In the genomic region with DNA sequence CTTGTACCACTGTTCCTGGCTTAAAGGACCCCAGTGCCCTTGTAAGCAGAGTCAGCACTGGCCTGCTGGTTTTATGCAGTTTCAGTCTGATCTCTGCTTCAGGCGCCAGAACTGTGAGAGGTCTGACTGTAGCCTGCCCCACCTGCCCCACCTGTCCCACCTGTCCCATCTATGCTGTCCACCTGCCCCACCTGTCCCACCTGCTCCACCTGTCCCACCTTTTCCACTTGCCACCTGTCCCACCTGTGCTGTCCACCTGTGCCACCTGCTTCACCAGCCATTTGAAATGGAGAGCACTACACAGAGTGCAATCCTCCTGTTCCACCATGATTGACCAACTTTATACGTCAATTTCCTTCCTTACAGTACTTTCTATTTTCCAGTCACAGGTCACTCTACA, we compare ENCODE assay signal across 34 mouse cellular contexts.
"Had no signal": no experiment of that assay in that cellular context is flagged by ENCODE, and none has a peak within 500 bp of the region (broad histone marks: within the 10 kb centered on the region; RNA-seq: fewer than 3 reads in every experiment).

No protein-coding gene starts in this region.

- H3K27ac ChIP-seq: heart, embryonic 13.5 days; heart, embryonic 15.5 days; hindbrain, embryonic 10.5 days; hindbrain, embryonic 12.5 days; hindbrain, embryonic 13.5 days; hindbrain, embryonic 14.5 days; hindbrain, embryonic 15.5 days; hindbrain, postnatal 0 days; intestine, embryonic 15.5 days; kidney, embryonic 15.5 days; kidney, postnatal 0 days; layer of hippocampus, adult 2 months; left cerebral cortex, adult 2 months had no signal

- ATAC-seq: hindbrain, embryonic 16.5 days; hindbrain, postnatal 0 days; inflammation-experienced regulatory T-cells, adult 6 months; intestine, embryonic 15.5 days; intestine, embryonic 16.5 days; intestine, postnatal 0 days had no signal

- H3K9ac ChIP-seq: heart, embryonic 12.5 days; heart, embryonic 13.5 days; heart, embryonic 15.5 days; hindbrain, embryonic 12.5 days; hindbrain, embryonic 13.5 days; hindbrain, embryonic 14.5 days; hindbrain, embryonic 15.5 days; intestine, embryonic 15.5 days; kidney, embryonic 15.5 days had no signal

- DNase-seq: heart, postnatal 10 days; heart, postnatal 14 days; heart, postnatal 36 days; heart, postnatal 4 days; kidney, adult 11 months; kidney, adult 18-20 months; kidney, adult 2 months; kidney, adult 8-10 months; kidney, adult 9 months; kidney, postnatal 10 days; kidney, postnatal 14 days; kidney, postnatal 25 days; kidney, postnatal 36 days; kidney, postnatal 4 days; layer of hippocampus, adult 9-11 months; layer of hippocampus, postnatal 36 days had no signal

- H3K27me3 ChIP-seq: heart, embryonic 15.5 days; hindbrain, embryonic 12.5 days; hindbrain, embryonic 13.5 days; hindbrain, embryonic 15.5 days; intestine, embryonic 15.5 days; kidney, embryonic 15.5 days had no signal

- H3K9me3 ChIP-seq: heart, embryonic 12.5 days; heart, embryonic 13.5 days; heart, embryonic 15.5 days; hindbrain, embryonic 10.5 days; hindbrain, embryonic 12.5 days; hindbrain, embryonic 13.5 days; hindbrain, embryonic 15.5 days; intestine, embryonic 15.5 days; kidney, embryonic 15.5 days had no signal

- H3K4me2 ChIP-seq: heart, embryonic 12.5 days; heart, embryonic 13.5 days; heart, embryonic 15.5 days; hindbrain, embryonic 12.5 days; hindbrain, embryonic 13.5 days; hindbrain, embryonic 14.5 days; hindbrain, embryonic 15.5 days; intestine, embryonic 15.5 days; kidney, embryonic 15.5 days had no signal

- H3K36me3 ChIP-seq: heart, embryonic 12.5 days; heart, embryonic 13.5 days; heart, embryonic 15.5 days; hindbrain, embryonic 10.5 days; hindbrain, embryonic 12.5 days; hindbrain, embryonic 13.5 days; hindbrain, embryonic 15.5 days; intestine, embryonic 15.5 days; kidney, embryonic 15.5 days had no signal

- H3K4me1 ChIP-seq: heart, embryonic 12.5 days; heart, embryonic 13.5 days; heart, embryonic 15.5 days; hindbrain, embryonic 13.5 days; hindbrain, embryonic 15.5 days; intestine, embryonic 15.5 days; kidney, embryonic 15.5 days had no signal

- H3K4me3 ChIP-seq: heart, embryonic 12.5 days; heart, embryonic 13.5 days; heart, embryonic 15.5 days; hindbrain, embryonic 10.5 days; hindbrain, embryonic 12.5 days; hindbrain, embryonic 13.5 days; hindbrain, embryonic 15.5 days; intestine, embryonic 15.5 days; kidney, embryonic 15.5 days; layer of hippocampus, adult 2 months; left cerebral cortex, adult 2 months had no signal
